Mouse (Mus musculus): ENCODE results near the gene Arhgef28.

The Arhgef28 gene

GRCm38 (mm10) chr13:98205771-98206545 is at the start of gene Arhgef28:
Gene Arhgef28 (minus strand): TSS chr13:98206439.
- DNase-seq, result peak; percentile 74

- DNase-seq, result no peak
Measured at GRCm38 (mm10) chr13:98254921-98255320, 48.7 kb upstream of the Arhgef28 start.

GRCm38 (mm10) chr13:98249594-98249993 is 43.4 kb upstream of the Arhgef28 start:
- no peak for DNase-seq

- DNase-seq, result no peak
Measured at GRCm38 (mm10) chr13:98245386-98245785, 39.1 kb upstream of the Arhgef28 start.

- DNase-seq, result peak; percentile 6
Measured at GRCm38 (mm10) chr13:98244571-98245350, 38.5 kb upstream of the Arhgef28 start.

- DNase-seq, result no peak
Measured at GRCm38 (mm10) chr13:98241531-98242282, 35.5 kb upstream of the Arhgef28 start.

- DNase-seq, result peak; percentile 77
Measured at GRCm38 (mm10) chr13:98239978-98240641, 33.9 kb upstream of the Arhgef28 start.

- DNase-seq, result no peak
Measured at GRCm38 (mm10) chr13:98235451-98235850, 29.2 kb upstream of the Arhgef28 start.

- no peak for DNase-seq
Measured at GRCm38 (mm10) chr13:98230511-98230910, 24.3 kb upstream of the Arhgef28 start.

- no peak for DNase-seq
Measured at GRCm38 (mm10) chr13:98226225-98226624, 20.0 kb upstream of the Arhgef28 start.

GRCm38 (mm10) chr13:98222848-98223247 is 16.6 kb upstream of the Arhgef28 start:
- DNase-seq, result peak; percentile 49

- no peak for DNase-seq
Measured at GRCm38 (mm10) chr13:98210137-98210536, 3.9 kb upstream of the Arhgef28 start.

- DNase-seq, result peak; percentile 9
Measured at GRCm38 (mm10) chr13:98208842-98209241, 2.6 kb upstream of the Arhgef28 start.

GRCm38 (mm10) chr13:98206546-98206870 is 269 bp upstream of the Arhgef28 start:
- no peak for DNase-seq

GRCm38 (mm10) chr13:98205111-98205510 is 1.1 kb downstream of the Arhgef28 start:
- no peak for DNase-seq

GRCm38 (mm10) chr13:98204371-98204770 is 1.9 kb downstream of the Arhgef28 start:
- DNase-seq, result no peak

GRCm38 (mm10) chr13:98201436-98201835 is 4.8 kb downstream of the Arhgef28 start:
- DNase-seq, result no peak

- DNase-seq, result no peak
Measured at GRCm38 (mm10) chr13:98192596-98192995, 13.6 kb downstream of the Arhgef28 start.

GRCm38 (mm10) chr13:98188500-98188899 is 17.7 kb downstream of the Arhgef28 start:
- no peak for DNase-seq

- DNase-seq, result no peak
Measured at GRCm38 (mm10) chr13:98187904-98188303, 18.3 kb downstream of the Arhgef28 start.

GRCm38 (mm10) chr13:98186179-98186578 is 20.1 kb downstream of the Arhgef28 start:
- no peak for DNase-seq

- no peak for DNase-seq
Measured at GRCm38 (mm10) chr13:98184632-98185031, 21.6 kb downstream of the Arhgef28 start.

Data from lung, postnatal 14 days (tissue).